Mouse (Mus musculus): Measurements from ENCODE around the gene Ankrd11. TPM values are rescaled to one million over a fixed set of nuclear protein-coding genes. Genes with fewer than 3 reads are reported as not detected.
"Not testable (repeated sequence)": the region's sequence is repeated elsewhere in the genome, so short reads cannot be mapped to it uniquely, and the experiment has no call there.

Gene Ankrd11
- total RNA-seq (2021): 10 to 100 TPM; 43.5 to 51.1 TPM
- long read RNA-seq, experiment 1, partial matches to known transcripts: 10 of 16 reads
- long read RNA-seq, experiment 1, other reads (novel, unspliced or antisense): 6 of 16 reads
- long read RNA-seq, experiment 2, full-length matches to known transcripts: 1 of 34 reads
- long read RNA-seq, experiment 2, partial matches to known transcripts: 29 of 34 reads
- long read RNA-seq, experiment 2, other reads (novel, unspliced or antisense): 4 of 34 reads

GRCm38 (mm10) chr8:123042158-123042973 lies at the start of gene Ankrd11:
Ankrd11 (minus strand) TSS chr8:123042277.
- peak; percentile 100 for DNase-seq

GRCm38 (mm10) chr8:123087289-123087688 lies 45.2 kb upstream of the Ankrd11 start:
- no peak for DNase-seq

GRCm38 (mm10) chr8:123083610-123084009 lies 41.5 kb upstream of the Ankrd11 start:
- no peak for DNase-seq

GRCm38 (mm10) chr8:123082993-123083392 lies 40.9 kb upstream of the Ankrd11 start:
- no peak for DNase-seq

GRCm38 (mm10) chr8:123077213-123077612 lies 35.1 kb upstream of the Ankrd11 start:
- no peak for DNase-seq

GRCm38 (mm10) chr8:123071176-123071575 lies 29.1 kb upstream of the Ankrd11 start:
- no peak for DNase-seq

- no peak for DNase-seq
These were observed 24.1 kb upstream of the Ankrd11 start for GRCm38 (mm10) chr8:123066101-123066683.

- peak; percentile 95 for DNase-seq
These were observed 23.4 kb upstream of the Ankrd11 start for GRCm38 (mm10) chr8:123065214-123066100.

- no peak for DNase-seq
These were observed 22.7 kb upstream of the Ankrd11 start for GRCm38 (mm10) chr8:123064809-123065213.

- DNase-seq: no peak
These were observed 22.0 kb upstream of the Ankrd11 start for GRCm38 (mm10) chr8:123064072-123064471.

- no peak for DNase-seq
These were observed 20.6 kb upstream of the Ankrd11 start, which contains the start of gene Spg7 for GRCm38 (mm10) chr8:123062721-123063120. Spg7 (plus strand) TSS chr8:123062942.

GRCm38 (mm10) chr8:123051458-123051857 lies 9.4 kb upstream of the Ankrd11 start:
- DNase-seq: no peak

GRCm38 (mm10) chr8:123048402-123048801 lies 6.3 kb upstream of the Ankrd11 start:
- DNase-seq: no peak

- no peak for DNase-seq
These were observed 5.8 kb upstream of the Ankrd11 start for GRCm38 (mm10) chr8:123047827-123048226.

GRCm38 (mm10) chr8:123046706-123047105 lies 4.6 kb upstream of the Ankrd11 start:
- DNase-seq: no peak

- not testable (repeated sequence) for DNase-seq
These were observed 2.8 kb upstream of the Ankrd11 start for GRCm38 (mm10) chr8:123044743-123045425.

- DNase-seq: no peak
These were observed 1.9 kb upstream of the Ankrd11 start for GRCm38 (mm10) chr8:123043941-123044340.

GRCm38 (mm10) chr8:123042974-123043625 lies 1.0 kb upstream of the Ankrd11 start:
- no peak for DNase-seq

- no peak for DNase-seq
These were observed 337 bp downstream of the Ankrd11 start for GRCm38 (mm10) chr8:123041774-123042105.

- peak; percentile 68 for DNase-seq
These were observed 886 bp downstream of the Ankrd11 start for GRCm38 (mm10) chr8:123041008-123041773.
